Mouse (Mus musculus) midbrain, embryonic 14.5 days (tissue): ENCODE measurements around the gene Coq3. TPM values are rescaled to one million over a fixed set of nuclear protein-coding genes. Genes with fewer than 3 reads are reported as not detected.
A peak's percentile ranks its signal among the peaks of the same experiment; 100 is the strongest.

Source experiments
- ATAC-seq: fragments of 200-750 bp; cut with Nextera tagmentation; 2 replicates; pipeline ENCODE4 v1.8.0; 2017; ENCODE audit warnings: moderate number of reproducible peaks, moderate library complexity; ENCODE audit not compliant: low FRiP score, low TSS enrichment
- DNase-seq: peaks from one replicate; pipeline ENCODE4 v3.0.0-alpha.2; 2015
- H3K27ac ChIP-seq: fragments of 300-500 bp; sonication (generic); replicated peaks from 2 replicates; pipeline ENCODE4 v1.5.1; 2014; ENCODE audit warnings: mild to moderate bottlenecking, low read depth, low read length, moderate library complexity
- H3K27me3 ChIP-seq: fragments of 300-500 bp; sonication (generic); 2 replicates; pipeline ENCODE4 v1.6.1; 2014; ENCODE audit warnings: low read length, control low read depth, mixed read lengths; ENCODE audit not compliant: control insufficient read depth, insufficient read depth
- H3K36me3 ChIP-seq: fragments of 300-500 bp; sonication (generic); 2 replicates; pipeline ENCODE4 v1.6.1; 2014; ENCODE audit warnings: low read length, control low read depth; ENCODE audit not compliant: control insufficient read depth, insufficient read depth
- H3K4me1 ChIP-seq: fragments of 300-500 bp; sonication (generic); 2 replicates; pipeline ENCODE4 v1.6.1; 2014; ENCODE audit warnings: mild to moderate bottlenecking, antibody characterized with exemption, low read length, control low read depth; ENCODE audit not compliant: control insufficient read depth, insufficient read depth
- H3K4me2 ChIP-seq: fragments of 300-500 bp; sonication (generic); 2 replicates; pipeline ENCODE4 v1.6.1; 2014; ENCODE audit warnings: mild to moderate bottlenecking, low read length, moderate library complexity
- H3K4me3 ChIP-seq: fragments of 300-500 bp; sonication (generic); replicated peaks from 2 replicates; pipeline ENCODE4 v1.5.1; 2014; ENCODE audit warnings: low read depth, low read length
- H3K9ac ChIP-seq: fragments of 300-500 bp; sonication (generic); replicated peaks from 2 replicates; pipeline ENCODE4 v1.6.1; 2014; ENCODE audit warnings: mild to moderate bottlenecking, low read length, moderate library complexity
- H3K9me3 ChIP-seq: fragments of 300-500 bp; sonication (generic); 2 replicates; pipeline ENCODE4 v1.6.1; 2016; ENCODE audit warnings: low read length, control low read depth, mixed read lengths; ENCODE audit not compliant: control insufficient read depth
- WGBS: fragments of 180-500 bp; shearing (Covaris S2); extraction: QIAGEN DNeasy Blood & Tissue Kit; methylation state at CpG from one replicate; pipeline ENCODE4 v1.1.7; 2014; 5-methylcytosine and 5-hydroxymethylcytosine counted together
- polyA plus RNA-seq: library from polyadenylated mRNA; unstranded; fragments of >200 nt; fragmentation: Nextera tagmentation; extraction: Ambion mirVana; gene quantifications from 2 replicates; pipeline ENCODE4 v1.2.1, GENCODE M21; 2014

Gene Coq3
- polyA plus RNA-seq, 1 experiment from 2014 or later = 14.3 TPM

DNA sequence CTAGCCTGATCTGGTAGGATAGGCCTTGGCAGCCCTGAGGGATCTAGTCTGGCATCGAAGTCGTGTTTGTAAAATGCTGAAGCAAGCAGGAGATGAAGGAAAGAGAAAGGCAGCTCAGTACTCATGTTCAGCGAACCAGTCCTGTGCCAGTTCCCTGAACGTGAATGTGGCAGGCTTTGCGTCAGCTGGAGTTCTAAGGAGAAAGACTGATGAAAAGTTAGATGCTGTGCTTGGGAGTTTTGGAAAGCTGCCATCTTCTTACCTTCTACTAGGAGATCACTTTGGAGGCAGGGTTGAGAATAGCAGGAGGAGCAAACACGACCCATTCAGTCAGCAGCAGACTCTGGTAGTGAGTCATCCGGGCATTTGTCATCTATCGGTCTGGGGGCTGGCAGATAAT, 6.4 kb downstream of the Coq3 start:
- Histone ChIP-seq H3K9ac (no peak overlapping the region), H3K27me3 (no peaks in the 10 kb centered on the region), H3K36me3 (no peaks in the 10 kb centered on the region), H3K4me2 (no peak overlapping the region), H3K9me3 (no peaks in the 10 kb centered on the region), H3K4me1 (no peaks in the 10 kb centered on the region), H3K4me3 (no peak overlapping the region), H3K27ac (no peak overlapping the region)
- DNase-seq = no peak
- ATAC-seq = no peak
- WGBS = 89% methylated on average over 8 of the region's 8 CpGs

- Histone ChIP-seq H3K36me3 (0 out of 2 replicates have a peak, but pooled peaks cover 4% of the 10 kb centered on the region), H3K9ac (peak within 1 kb of the TSS; percentile 100), H3K4me1 (peaks cover 26% of the 10 kb centered on the region), H3K4me2 (peak within 1 kb of the TSS; percentile 69), H3K27ac (peak within 1 kb of the TSS; percentile 98), H3K27me3 (no peaks in the 10 kb centered on the region), H3K4me3 (peak within 1 kb of the TSS; percentile 91), H3K9me3 (no peaks in the 10 kb centered on the region)
- under 1% methylated on average over 83 of the region's 83 CpGs for WGBS
- ATAC-seq (peak; percentile 90), DNase-seq (peak; percentile 88)
Observed at GRCm38 (mm10) chr4:21930971-21931771, 51.7 kb downstream of the Coq3 start, which contains the start of gene Faxc. TSS of gene Faxc (plus strand) at chr4:21931329.

DNA sequence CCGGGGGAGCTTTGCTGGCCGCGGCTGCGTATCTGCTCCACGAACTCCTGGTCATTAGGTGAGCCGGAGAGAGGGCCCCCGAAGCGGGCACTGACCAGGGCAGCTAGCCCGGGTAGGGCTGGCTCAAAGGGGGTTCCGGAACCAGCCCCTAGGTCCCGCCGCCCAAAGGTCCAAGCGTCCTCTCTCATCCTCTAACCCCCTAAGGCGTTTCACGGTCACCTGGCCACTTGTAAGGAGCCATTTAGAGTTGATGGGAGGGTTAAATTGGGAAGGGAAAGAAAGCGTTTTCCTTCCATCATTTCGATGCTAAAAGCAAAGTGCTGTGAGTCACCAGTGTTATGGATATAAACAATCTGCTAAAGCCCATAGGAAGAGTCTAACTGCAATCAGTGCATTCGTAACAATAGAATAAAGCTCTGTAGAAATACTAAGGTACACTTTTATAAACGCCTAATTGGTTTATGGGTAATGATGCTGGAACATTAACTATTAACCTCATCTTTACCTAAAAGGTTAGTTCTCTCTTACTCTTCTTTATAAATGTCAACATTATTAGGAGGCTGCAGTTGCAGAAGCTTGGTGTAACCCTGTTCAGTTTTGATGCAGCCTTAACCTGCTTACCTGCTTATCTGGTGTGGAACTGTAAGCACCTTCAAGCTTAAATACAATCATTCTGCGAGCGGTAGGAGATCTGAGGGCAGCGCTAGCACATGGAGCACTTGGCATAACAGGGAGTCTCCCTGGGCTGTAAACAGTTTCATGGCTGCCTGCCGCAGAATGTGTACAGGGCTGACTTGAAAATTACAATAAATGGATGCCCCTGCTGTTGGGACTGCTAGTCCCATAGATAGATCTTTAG, 52.5 kb downstream of the Coq3 start:
- H3K9ac ChIP-seq = peak overlapping the region; percentile 100
- H3K4me3 ChIP-seq = peak overlapping the region; percentile 91
- ATAC-seq = no peak; the same call in 1 of the 2 replicates
- WGBS = 6% methylated on average over 23 of the region's 23 CpGs
- H3K4me2 ChIP-seq = peak overlapping the region; percentile 69
- H3K9me3 ChIP-seq = no peaks in the 10 kb centered on the region
- peaks cover 26% of the 10 kb centered on the region for H3K4me1 ChIP-seq
- H3K27ac ChIP-seq = peak overlapping the region; percentile 98
- DNase-seq = peak; percentile 66
- H3K36me3 ChIP-seq = peaks cover 9% of the 10 kb centered on the region
- no peaks in the 10 kb centered on the region for H3K27me3 ChIP-seq

GRCm38 (mm10) chr4:21935378-21935777, 55.9 kb downstream of the Coq3 start:
- no peak overlapping the region for H3K4me3 ChIP-seq
- H3K4me2 ChIP-seq = no peak overlapping the region
- no peak overlapping the region for H3K9ac ChIP-seq
- no peak overlapping the region for H3K27ac ChIP-seq
- ATAC-seq = no peak
- H3K27me3 ChIP-seq = no peaks in the 10 kb centered on the region
- H3K4me1 ChIP-seq = peaks cover 22% of the 10 kb centered on the region
- H3K9me3 ChIP-seq = no peaks in the 10 kb centered on the region
- H3K36me3 ChIP-seq = peaks cover 12% of the 10 kb centered on the region
- 98% methylated on average over 2 of the region's 2 CpGs for WGBS
- DNase-seq = no peak

DNA sequence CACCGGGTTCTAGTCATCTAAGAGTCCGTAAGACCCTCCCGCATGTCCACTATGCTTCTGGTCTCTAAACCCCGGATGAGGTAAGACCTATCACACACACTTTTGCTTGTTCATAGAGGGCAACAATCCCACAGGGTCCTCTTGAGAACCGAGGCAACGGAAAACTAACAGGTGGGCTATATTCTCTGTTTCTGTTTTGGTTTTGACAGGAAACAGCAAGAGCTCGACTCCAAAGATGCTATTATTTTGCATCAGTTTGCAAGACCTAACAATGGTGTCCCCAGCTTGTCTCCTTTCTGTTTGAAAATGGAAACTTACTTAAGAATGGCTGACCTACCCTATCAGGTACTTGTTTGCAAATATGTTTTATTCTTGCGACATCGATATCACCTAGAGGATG, 57.0 kb downstream of the Coq3 start:
- H3K9me3 ChIP-seq = no peaks in the 10 kb centered on the region
- H3K27ac ChIP-seq = no peak overlapping the region
- H3K4me1 ChIP-seq = peaks cover 19% of the 10 kb centered on the region
- ATAC-seq = no peak
- H3K9ac ChIP-seq = no peak overlapping the region
- 95% methylated on average over 9 of the region's 9 CpGs for WGBS
- no peak overlapping the region for H3K4me2 ChIP-seq
- H3K27me3 ChIP-seq = no peaks in the 10 kb centered on the region
- no peak for DNase-seq
- H3K36me3 ChIP-seq = peaks cover 12% of the 10 kb centered on the region
- H3K4me3 ChIP-seq = no peak overlapping the region

GRCm38 (mm10) chr4:21937890-21938289, 58.4 kb downstream of the Coq3 start:
- ATAC-seq = no peak
- no peak overlapping the region for H3K4me2 ChIP-seq
- H3K27ac ChIP-seq = no peak overlapping the region
- DNase-seq = no peak
- H3K9me3 ChIP-seq = no peaks in the 10 kb centered on the region
- H3K27me3 ChIP-seq = no peaks in the 10 kb centered on the region
- H3K9ac ChIP-seq = no peak overlapping the region
- H3K4me1 ChIP-seq = peaks cover 14% of the 10 kb centered on the region
- peaks cover 13% of the 10 kb centered on the region for H3K36me3 ChIP-seq
- H3K4me3 ChIP-seq = no peak overlapping the region
- WGBS = 85% methylated on average over 8 of the region's 8 CpGs

GRCm38 (mm10) chr4:21944672-21945071, 65.2 kb downstream of the Coq3 start:
- no peak overlapping the region for H3K9ac ChIP-seq
- H3K9me3 ChIP-seq = no peaks in the 10 kb centered on the region
- peaks cover 30% of the 10 kb centered on the region for H3K36me3 ChIP-seq
- 87% methylated on average over 3 of the region's 3 CpGs for WGBS
- DNase-seq (no peak), ATAC-seq (no peak)
- H3K4me2 ChIP-seq = no peak overlapping the region
- no peak overlapping the region for H3K4me3 ChIP-seq
- no peaks in the 10 kb centered on the region for H3K4me1 ChIP-seq
- no peak overlapping the region for H3K27ac ChIP-seq
- no peaks in the 10 kb centered on the region for H3K27me3 ChIP-seq

GRCm38 (mm10) chr4:21951444-21951843, 72.0 kb downstream of the Coq3 start:
- Histone ChIP-seq H3K4me2 (no peak overlapping the region), H3K36me3 (peaks cover 47% of the 10 kb centered on the region), H3K4me1 (no peaks in the 10 kb centered on the region), H3K27me3 (no peaks in the 10 kb centered on the region), H3K9me3 (no peaks in the 10 kb centered on the region), H3K27ac (no peak overlapping the region), H3K4me3 (no peak overlapping the region), H3K9ac (no peak overlapping the region)
- ATAC-seq = no peak
- DNase-seq = peak; percentile 82
- 45% methylated on average over 6 of the region's 6 CpGs for WGBS
